Mouse (Mus musculus) thymus, postnatal 25 days (tissue): ENCODE data around the gene Sorbs2.
"Not testable (repeated sequence)": the region's sequence is repeated elsewhere in the genome, so short reads cannot be mapped to it uniquely, and the experiment has no call there.

ENCODE experiments used
- DNase-seq: peaks from one replicate; pipeline ENCODE4 v3.0.0; 2022

The Sorbs2 gene

DNA sequence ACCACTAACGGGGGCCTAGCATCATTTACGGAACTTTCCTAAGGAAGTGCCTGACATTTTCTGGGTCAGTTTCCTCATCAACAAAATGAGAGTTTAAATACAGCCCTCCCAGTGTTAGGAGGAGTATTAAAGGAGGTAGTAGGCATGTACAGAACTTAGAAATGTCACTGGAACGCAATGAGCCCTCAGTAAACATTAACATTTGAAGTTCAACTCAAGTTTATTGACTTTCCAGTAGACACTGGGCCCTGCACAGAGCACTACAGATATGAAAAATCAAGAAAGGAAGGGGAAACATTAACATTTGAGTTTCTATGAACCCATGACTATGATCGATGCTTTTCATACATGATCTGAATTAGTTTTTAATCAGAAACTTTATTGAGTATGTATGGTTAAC is 347.5 kb downstream of the Sorbs2 start:
- no peak for DNase-seq

DNA sequence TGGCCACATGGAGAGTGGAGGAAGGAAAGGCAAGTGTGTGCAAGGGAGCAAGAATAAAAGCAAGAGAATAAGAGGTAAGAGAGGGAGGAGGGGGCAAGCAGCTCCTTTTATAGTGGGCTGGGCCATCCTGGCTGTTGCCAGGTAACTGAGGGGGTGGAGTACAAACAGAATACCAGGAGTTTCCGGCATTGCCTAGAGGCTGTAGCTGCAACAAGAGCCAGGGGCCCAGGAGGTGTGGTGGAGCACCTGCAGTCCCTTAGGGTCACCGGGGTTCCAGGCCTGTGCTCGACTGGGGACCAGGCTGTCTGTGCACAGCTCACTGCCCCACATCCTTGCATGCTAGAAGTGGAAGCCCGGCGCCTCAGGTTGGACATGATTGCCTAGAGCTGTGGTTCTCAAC is 350.1 kb downstream of the Sorbs2 start:
- DNase-seq: no peak

DNA sequence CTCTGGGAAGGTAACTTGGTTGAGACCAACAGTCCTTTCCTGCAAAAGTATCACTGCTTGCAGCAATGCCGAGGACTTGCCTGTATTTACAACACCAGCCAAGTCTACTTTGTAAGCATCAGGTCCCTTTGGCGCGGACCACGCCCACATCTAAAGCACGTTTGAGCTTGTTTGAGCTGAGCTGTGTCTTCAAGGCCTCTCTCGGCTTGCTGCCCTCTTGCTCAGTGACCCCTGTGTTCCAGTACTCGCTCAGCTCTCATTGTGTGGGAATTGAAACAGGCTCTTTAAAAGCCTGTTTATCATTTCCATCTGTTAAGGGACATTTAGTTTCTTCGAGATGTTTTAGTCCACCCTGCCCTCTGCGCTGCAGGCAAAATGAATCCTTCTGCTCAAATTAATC is 350.8 kb downstream of the Sorbs2 start:
- no peak for DNase-seq

DNA sequence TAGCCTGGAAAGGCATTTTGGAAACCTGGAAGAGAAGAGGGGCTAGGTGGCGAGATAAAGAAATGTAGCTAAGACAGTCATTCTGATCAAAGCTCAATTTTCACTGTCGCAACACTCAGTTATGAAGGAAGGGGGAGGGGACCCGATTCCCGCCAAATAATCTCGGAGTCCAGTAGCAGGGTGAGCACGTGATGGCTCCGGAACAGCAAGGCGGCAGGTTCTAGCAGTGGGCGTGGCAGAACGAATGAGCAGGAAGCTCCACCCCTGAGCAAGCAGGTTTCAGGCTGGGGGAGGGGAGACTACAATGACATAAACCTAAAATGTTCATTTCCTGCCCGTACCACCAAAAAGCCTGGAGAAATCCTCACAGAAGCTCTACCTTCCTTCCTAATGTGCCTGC is 364.0 kb downstream of the Sorbs2 start:
- DNase-seq: not testable (repeated sequence)

DNA sequence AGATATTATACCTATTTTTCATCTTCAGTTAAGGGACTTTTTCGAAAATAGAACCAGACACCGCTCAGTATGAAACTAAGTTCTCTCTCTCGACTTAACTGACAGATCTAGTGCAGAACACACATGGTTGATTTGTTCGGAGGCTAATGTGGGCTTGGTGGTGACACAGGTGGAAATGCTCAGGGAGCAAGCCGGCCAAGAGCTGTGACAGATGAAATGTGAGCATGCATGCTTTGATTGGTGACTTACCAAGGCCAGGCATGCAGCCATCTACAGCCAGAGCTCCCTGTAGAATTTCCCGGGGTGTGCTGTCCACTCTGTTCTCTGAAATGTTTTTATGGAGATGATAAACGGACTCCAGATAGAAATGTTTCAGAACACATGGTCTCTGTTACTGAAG is 364.5 kb downstream of the Sorbs2 start:
- DNase-seq: no peak

DNA sequence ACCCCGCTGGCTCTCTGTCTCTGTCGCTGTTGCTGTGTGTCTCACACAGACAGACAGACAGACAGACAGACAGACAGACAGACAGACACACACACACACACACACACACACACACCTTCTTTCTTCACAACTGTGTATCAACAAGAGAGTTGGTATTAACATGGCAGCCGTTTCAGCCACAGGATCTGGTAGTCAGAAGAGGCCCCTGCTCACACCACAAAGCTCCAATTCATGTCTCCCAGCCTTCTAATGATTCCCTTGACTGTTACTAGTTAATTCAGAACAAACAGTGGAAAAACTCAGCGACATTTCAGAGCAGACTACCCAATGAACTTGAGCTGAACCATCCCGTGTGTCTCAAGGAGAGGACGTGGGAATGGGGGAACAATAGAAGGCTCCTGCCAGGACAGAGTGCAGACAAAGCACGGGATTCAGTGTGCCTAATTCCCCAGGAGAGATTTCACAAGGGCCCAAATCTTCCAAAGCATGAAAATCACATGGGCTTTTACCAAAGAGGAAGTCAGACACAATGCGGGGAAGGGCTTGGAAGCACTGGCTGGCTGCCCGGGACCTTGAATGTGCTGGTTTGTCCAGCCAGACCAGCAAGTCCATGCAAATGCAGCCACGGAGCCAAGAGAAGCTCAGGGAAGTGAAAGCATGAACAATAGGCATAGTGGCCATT is 367.5 kb downstream of the Sorbs2 start:
- no peak for DNase-seq

DNA sequence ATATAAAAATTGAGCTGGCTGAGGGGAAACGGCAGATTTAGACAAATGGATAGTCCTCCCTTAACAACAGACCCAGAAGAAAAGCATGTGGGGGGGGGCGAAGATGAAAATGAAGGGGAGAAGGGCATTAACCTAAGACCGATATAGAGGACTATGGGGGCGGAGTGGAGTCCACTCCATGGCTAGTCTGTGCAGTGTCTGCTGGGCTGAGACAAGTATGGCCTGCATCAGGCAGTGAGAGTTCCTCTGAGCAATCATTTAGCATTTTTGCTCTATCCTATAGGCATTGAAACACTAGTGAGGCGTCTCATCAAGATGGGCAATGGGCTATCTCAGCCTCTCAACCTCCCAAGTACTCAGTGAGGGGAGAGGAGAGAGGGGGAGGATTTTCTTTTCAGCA is 368.8 kb downstream of the Sorbs2 start:
- no peak for DNase-seq
